Mouse (Mus musculus) megakaryocyte, embryonic 14.5 days (primary cell): ENCODE data around the gene Ccdc88c.

Experiments
- FLI1 ChIP-seq: IDR thresholded peaks from 2 replicates; pipeline ENCODE4 v1.6.1; 2012; ENCODE audit warnings: low read length, inconsistent platforms, mixed read lengths
- GATA1 ChIP-seq: IDR thresholded peaks from 3 replicates; pipeline ENCODE4 v1.6.1; 2012; ENCODE audit warnings: mixed read lengths, low read length, inconsistent platforms, borderline replicate concordance

- TF ChIP-seq GATA1 (no peak), FLI1 (no peak)
Observed at GRCm38 (mm10) chr12:100906861-100907260, 122.0 kb downstream of the Ccdc88c start.
